Mouse (Mus musculus) stomach, embryonic 15.5 days (tissue): ENCODE measurements around the gene Rgmb. TPM values are rescaled to one million over a fixed set of nuclear protein-coding genes. Genes with fewer than 3 reads are reported as not detected.

ENCODE experiments used
- ATAC-seq: fragments of 200-750 bp; cut with Nextera tagmentation; 2 replicates; pipeline ENCODE4 v1.8.0; 2017; ENCODE audit warnings: low read depth, moderate number of reproducible peaks, moderate TSS enrichment; ENCODE audit not compliant: insufficient read depth, low FRiP score
- H3K27ac ChIP-seq: fragments of 300-500 bp; sonication (generic); 2 replicates; pipeline ENCODE4 v1.5.1; 2015; ENCODE audit warnings: mild to moderate bottlenecking, inconsistent platforms
- H3K27me3 ChIP-seq: fragments of 300-500 bp; sonication (generic); replicated peaks from 2 replicates; pipeline ENCODE4 v1.6.1; 2015; ENCODE audit warnings: inconsistent platforms
- H3K36me3 ChIP-seq: fragments of 300-500 bp; sonication (generic); 2 replicates; pipeline ENCODE4 v1.6.1; 2015; ENCODE audit warnings: inconsistent platforms
- H3K4me1 ChIP-seq: fragments of 300-500 bp; sonication (generic); 2 replicates; pipeline ENCODE4 v1.6.1; 2015; ENCODE audit warnings: inconsistent platforms
- H3K4me2 ChIP-seq: fragments of 300-500 bp; sonication (generic); 2 replicates; pipeline ENCODE4 v1.6.1; 2015; ENCODE audit warnings: mild to moderate bottlenecking, inconsistent platforms
- H3K4me3 ChIP-seq: fragments of 300-500 bp; sonication (generic); replicated peaks from 2 replicates; pipeline ENCODE4 v1.5.1; 2015; ENCODE audit warnings: inconsistent platforms
- H3K9ac ChIP-seq: fragments of 300-500 bp; sonication (generic); 2 replicates; pipeline ENCODE4 v1.6.1; 2015; ENCODE audit warnings: inconsistent platforms
- H3K9me3 ChIP-seq: fragments of 300-500 bp; sonication (generic); 2 replicates; pipeline ENCODE4 v1.6.1; 2016; ENCODE audit warnings: inconsistent platforms
- WGBS: fragments of 180-500 bp; shearing (Covaris S2); methylation state at CpG from one replicate; pipeline ENCODE4 v1.1.7; 2015; 5-methylcytosine and 5-hydroxymethylcytosine counted together
- polyA plus RNA-seq: library from polyadenylated mRNA; unstranded; fragments of >200 nt; fragmentation: Nextera tagmentation; extraction: Ambion mirVana; gene quantifications from 2 replicates; pipeline ENCODE4 v1.2.1, GENCODE M21; 2015

Gene Rgmb
- polyA plus RNA-seq, 1 experiment from 2014 or later: 49.6 TPM

- Histone ChIP-seq H3K4me3 (no peak overlapping the region), H3K4me2 (no peak overlapping the region), H3K27me3 (no peaks in the 10 kb centered on the region), H3K9me3 (no peaks in the 10 kb centered on the region), H3K36me3 (peaks cover 37% of the 10 kb centered on the region), H3K4me1 (no peaks in the 10 kb centered on the region), H3K9ac (no peak overlapping the region), H3K27ac (no peak overlapping the region)
- no peak for ATAC-seq
- WGBS: 78% methylated on average over 8 of the region's 8 CpGs
Measured at GRCm38 (mm10) chr17:15761191-15761590, 69.6 kb downstream of the Rgmb start.

Other genes starting within 250 kb of the Rgmb start
- 30.0 and 30.5 TPM in 2 replicates for gene Chd1, start 126.1 kb downstream of the Rgmb start, polyA plus RNA-seq